Mouse (Mus musculus): ENCODE results near the gene 1700007K13Rik. TPM values are rescaled to one million over a fixed set of nuclear protein-coding genes. Genes with fewer than 3 reads are reported as not detected.
"Not testable (repeated sequence)": the region's sequence is repeated elsewhere in the genome, so short reads cannot be mapped to it uniquely, and the experiment has no call there.

1700007K13Rik gene
- 0.29 and 0.49 TPM in 2 replicates for polyA plus RNA-seq (2016; fragmentation: Nextera tagmentation; extraction: Ambion mirVana)

GRCm38 (mm10) chr2:28465836-28466518 lies at the start of gene 1700007K13Rik:
TSS of gene 1700007K13Rik (minus strand) at chr2:28466332.
- H3K36me3 ChIP-seq, result peaks cover 23% of the 10 kb centered on the region
- peak within 1 kb of the TSS; percentile 72 for H3K4me2 ChIP-seq
- H3K4me1 ChIP-seq (replicated peaks), result peaks cover 17% of the 10 kb centered on the region
- peaks cover 16% of the 10 kb centered on the region for H3K27me3 ChIP-seq (replicated peaks)
- WGBS, result 6% methylated on average over 25 of the region's 25 CpGs
- 0 out of 2 replicates have a peak, but pooled peaks have one; percentile 52 for ATAC-seq (ENCODE audit: insufficient number of reproducible peaks, low FRiP score)
- H3K27ac ChIP-seq (ENCODE audit: poor library complexity, severe bottlenecking), result no peak within 1 kb of the TSS
- H3K4me3 ChIP-seq, result peak within 1 kb of the TSS; percentile 34
- peak within 1 kb of the TSS; percentile 73 for H3K9ac ChIP-seq
- H3K9me3 ChIP-seq (replicated peaks), result no peaks in the 10 kb centered on the region

GRCm38 (mm10) chr2:28514489-28514888 lies 48.4 kb upstream of the 1700007K13Rik start:
- no peaks in the 10 kb centered on the region for H3K36me3 ChIP-seq
- no peak for ATAC-seq (ENCODE audit: insufficient number of reproducible peaks, low FRiP score)
- no peaks in the 10 kb centered on the region for H3K9me3 ChIP-seq (replicated peaks)

GRCm38 (mm10) chr2:28513431-28514370 lies 47.6 kb upstream of the 1700007K13Rik start:
- Histone ChIP-seq H3K27ac (ENCODE audit: poor library complexity, severe bottlenecking) (no peak overlapping the region), H3K27me3 (replicated peaks) (peaks cover 16% of the 10 kb centered on the region; the same call in 1 of the 2 replicates), H3K9ac (peak overlapping the region; percentile 85), H3K36me3 (no peaks in the 10 kb centered on the region), H3K4me3 (peak overlapping the region; percentile 63), H3K4me2 (peak overlapping the region; percentile 97), H3K4me1 (replicated peaks) (peaks cover 19% of the 10 kb centered on the region), H3K9me3 (replicated peaks) (no peaks in the 10 kb centered on the region)
- ATAC-seq (ENCODE audit: insufficient number of reproducible peaks, low FRiP score), result peak; percentile 26; the same call in 1 of the 2 replicates
- WGBS, result 7% methylated on average over 47 of the region's 47 CpGs

More at GRCm38 (mm10) chr2:28514489-28514888, 48.4 kb upstream of the 1700007K13Rik start:
- H3K4me2 ChIP-seq, result peak overlapping the region; percentile 97
- H3K4me1 ChIP-seq (replicated peaks), result peaks cover 19% of the 10 kb centered on the region
- peak overlapping the region; percentile 36; the same call in 1 of the 2 replicates for H3K9ac ChIP-seq
- peaks cover 15% of the 10 kb centered on the region; the same call in 1 of the 2 replicates for H3K27me3 ChIP-seq (replicated peaks)
- no peak overlapping the region for H3K27ac ChIP-seq (ENCODE audit: poor library complexity, severe bottlenecking)
- H3K4me3 ChIP-seq, result peak overlapping the region; percentile 63; the same call in 1 of the 2 replicates
- 11% methylated on average over 5 of the region's 5 CpGs for WGBS

- Histone ChIP-seq H3K4me1 (replicated peaks) (peaks cover 19% of the 10 kb centered on the region), H3K27ac (ENCODE audit: poor library complexity, severe bottlenecking) (no peak within 1 kb of the TSS), H3K9me3 (replicated peaks) (no peaks in the 10 kb centered on the region), H3K9ac (peak within 1 kb of the TSS; percentile 85), H3K4me2 (peak within 1 kb of the TSS; percentile 97), H3K27me3 (replicated peaks) (peaks cover 16% of the 10 kb centered on the region; the same call in 1 of the 2 replicates), H3K36me3 (no peaks in the 10 kb centered on the region), H3K4me3 (peak within 1 kb of the TSS; percentile 63)
- WGBS, result under 1% methylated on average over 59 of the region's 71 CpGs
- peak; percentile 84 for ATAC-seq (ENCODE audit: insufficient number of reproducible peaks, low FRiP score)
Measured at GRCm38 (mm10) chr2:28512798-28513401, 46.8 kb upstream of the 1700007K13Rik start, which contains the start of gene Ralgds. TSS of gene Ralgds (plus strand) at chr2:28513125.

- H3K9ac ChIP-seq; H3K9me3 ChIP-seq (replicated peaks); H3K27ac ChIP-seq (ENCODE audit: poor library complexity, severe bottlenecking); H3K36me3 ChIP-seq; H3K4me2 ChIP-seq; H3K4me3 ChIP-seq; ATAC-seq (ENCODE audit: insufficient number of reproducible peaks, low FRiP score): not testable (repeated sequence)
- Histone ChIP-seq H3K4me1 (replicated peaks) (peaks cover 15% of the 10 kb centered on the region), H3K27me3 (replicated peaks) (peaks cover 16% of the 10 kb centered on the region; the same call in 1 of the 2 replicates)
- WGBS, result 46% methylated on average over 5 of the region's 5 CpGs
Measured at GRCm38 (mm10) chr2:28511600-28511999, 45.5 kb upstream of the 1700007K13Rik start.

GRCm38 (mm10) chr2:28506291-28506690 lies 40.2 kb upstream of the 1700007K13Rik start:
- Histone ChIP-seq H3K27ac (ENCODE audit: poor library complexity, severe bottlenecking) (no peak overlapping the region), H3K36me3 (no peaks in the 10 kb centered on the region), H3K27me3 (replicated peaks) (peaks cover 9% of the 10 kb centered on the region; the same call in 1 of the 2 replicates), H3K9ac (no peak overlapping the region), H3K9me3 (replicated peaks) (no peaks in the 10 kb centered on the region), H3K4me2 (no peak overlapping the region), H3K4me3 (no peak overlapping the region), H3K4me1 (replicated peaks) (no peaks in the 10 kb centered on the region)
- no peak for ATAC-seq (ENCODE audit: insufficient number of reproducible peaks, low FRiP score)
- WGBS, result 78% methylated on average over 6 of the region's 6 CpGs

- Histone ChIP-seq H3K9me3 (replicated peaks) (no peaks in the 10 kb centered on the region), H3K36me3 (no peaks in the 10 kb centered on the region), H3K4me3 (no peak within 1 kb of the TSS), H3K27ac (ENCODE audit: poor library complexity, severe bottlenecking) (no peak within 1 kb of the TSS), H3K9ac (no peak within 1 kb of the TSS), H3K4me1 (replicated peaks) (no peaks in the 10 kb centered on the region), H3K4me2 (no peak within 1 kb of the TSS), H3K27me3 (replicated peaks) (peaks cover 6% of the 10 kb centered on the region; the same call in 1 of the 2 replicates)
- no peak for ATAC-seq (ENCODE audit: insufficient number of reproducible peaks, low FRiP score)
- WGBS, result 59% methylated on average over 3 of the region's 3 CpGs
Measured at GRCm38 (mm10) chr2:28505795-28506194, 39.7 kb upstream of the 1700007K13Rik start, which contains the start of gene Gm10134. TSS of gene Gm10134 (plus strand) at chr2:28506095.

GRCm38 (mm10) chr2:28504676-28505075 lies 38.5 kb upstream of the 1700007K13Rik start:
- Histone ChIP-seq H3K9ac (no peak overlapping the region), H3K4me1 (replicated peaks) (no peaks in the 10 kb centered on the region), H3K27ac (ENCODE audit: poor library complexity, severe bottlenecking) (no peak overlapping the region), H3K4me2 (no peak overlapping the region), H3K9me3 (replicated peaks) (no peaks in the 10 kb centered on the region), H3K27me3 (replicated peaks) (peaks cover 2% of the 10 kb centered on the region; the same call in 1 of the 2 replicates), H3K36me3 (no peaks in the 10 kb centered on the region), H3K4me3 (no peak overlapping the region)
- WGBS, result 84% methylated on average over 13 of the region's 13 CpGs
- ATAC-seq (ENCODE audit: insufficient number of reproducible peaks, low FRiP score), result no peak

GRCm38 (mm10) chr2:28502987-28503386 lies 36.9 kb upstream of the 1700007K13Rik start:
- Histone ChIP-seq H3K4me2 (no peak overlapping the region), H3K4me3 (no peak overlapping the region), H3K36me3 (no peaks in the 10 kb centered on the region), H3K9me3 (replicated peaks) (no peaks in the 10 kb centered on the region), H3K4me1 (replicated peaks) (no peaks in the 10 kb centered on the region), H3K27me3 (replicated peaks) (no peaks in the 10 kb centered on the region; the same call in 1 of the 2 replicates), H3K9ac (no peak overlapping the region), H3K27ac (ENCODE audit: poor library complexity, severe bottlenecking) (no peak overlapping the region)
- WGBS, result 80% methylated on average over 10 of the region's 10 CpGs
- ATAC-seq (ENCODE audit: insufficient number of reproducible peaks, low FRiP score), result no peak

- Histone ChIP-seq H3K27me3 (replicated peaks) (no peaks in the 10 kb centered on the region; the same call in 1 of the 2 replicates), H3K4me1 (replicated peaks) (no peaks in the 10 kb centered on the region), H3K27ac (ENCODE audit: poor library complexity, severe bottlenecking) (no peak overlapping the region), H3K4me2 (no peak overlapping the region), H3K36me3 (no peaks in the 10 kb centered on the region), H3K4me3 (no peak overlapping the region), H3K9ac (no peak overlapping the region), H3K9me3 (replicated peaks) (no peaks in the 10 kb centered on the region)
- no peak for ATAC-seq (ENCODE audit: insufficient number of reproducible peaks, low FRiP score)
- 74% methylated on average over 4 of the region's 4 CpGs for WGBS
Measured at GRCm38 (mm10) chr2:28498431-28498830, 32.3 kb upstream of the 1700007K13Rik start.
